Mouse (Mus musculus) lung, postnatal 0 days (tissue): ENCODE measurements around the gene Afg3l1.

ENCODE experiments used
- CTCF ChIP-seq: IDR thresholded peaks from 2 replicates; pipeline ENCODE4 v1.5.1; 2016; ENCODE audit warnings: antibody characterized with exemption, mild to moderate bottlenecking
- EP300 ChIP-seq: IDR thresholded peaks from 2 replicates; pipeline ENCODE4 v1.6.1; 2016; ENCODE audit warnings: antibody characterized with exemption, mild to moderate bottlenecking, control low read depth

DNA sequence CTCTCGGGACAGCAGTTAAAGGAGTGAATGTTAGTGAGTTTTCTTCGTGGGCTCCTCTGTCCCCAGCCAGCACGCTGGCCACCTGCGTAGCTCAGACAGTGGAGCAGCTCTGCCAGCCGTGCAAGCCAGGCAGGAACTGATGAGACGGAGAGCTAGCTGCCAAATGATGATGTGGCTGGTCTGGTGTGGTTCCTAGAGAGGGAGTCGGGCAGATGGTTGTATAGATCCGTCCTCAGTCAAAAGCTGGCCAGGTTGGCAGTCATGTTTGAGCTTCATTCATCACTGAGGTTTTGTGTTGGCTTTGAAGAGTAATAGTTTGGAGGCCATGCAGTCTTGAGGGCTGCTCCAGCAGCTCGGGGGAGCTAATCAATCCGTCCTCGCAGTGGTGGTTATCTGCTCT lies 21.3 kb downstream of the Afg3l1 start:
- TF ChIP-seq EP300 (no peak), CTCF (no peak)
